Mouse (Mus musculus): ENCODE measurements around the gene Med19.

- TF ChIP-seq CTCF (IDR thresholded peaks at IDR 0.05; ENCODE audit: control insufficient read depth, insufficient read depth, insufficient read length) (no peak), MYOD1 (IDR thresholded peaks at IDR 0.05; ENCODE audit: control insufficient read depth, insufficient read length, low read depth) (peak; percentile 87), USF1 (IDR thresholded peaks at IDR 0.05; ENCODE audit: low read depth) (no peak), CEBPB (IDR thresholded peaks at IDR 0.05; ENCODE audit: low read depth) (no peak)
Measured at GRCm38 (mm10) chr2:84634934-84635482, 43.2 kb upstream of the Med19 start.
